26 mouse cellular contexts compared by ENCODE assay signal in the genomic region with DNA sequence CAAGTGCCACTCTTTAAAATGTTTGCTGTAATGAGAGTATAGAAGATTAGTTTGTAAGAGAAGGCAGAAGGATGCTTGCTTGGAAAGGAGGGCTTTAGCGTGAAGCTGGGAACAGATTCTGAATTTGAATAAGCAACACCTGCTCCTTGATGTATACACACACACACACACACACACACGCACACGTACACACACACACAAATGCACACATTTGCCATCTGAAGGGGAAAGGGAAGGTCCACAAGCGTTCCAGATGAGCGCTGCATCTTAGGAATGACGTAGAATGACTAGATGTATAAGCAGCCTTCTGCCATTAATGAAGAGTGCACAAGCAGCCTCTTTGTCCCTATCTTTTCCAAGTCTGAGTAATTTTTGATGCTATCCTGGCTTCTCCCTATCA.
"Had no signal": no experiment of that assay in that cellular context is flagged by ENCODE, and none has a peak within 500 bp of the region (broad histone marks: within the 10 kb centered on the region; RNA-seq: fewer than 3 reads in every experiment).

No protein-coding gene starts in this region.

- H3K9me3 ChIP-seq: heart, embryonic 10.5 days; heart, embryonic 12.5 days; hindbrain, embryonic 10.5 days; hindbrain, embryonic 12.5 days; intestine, embryonic 15.5 days; limb, embryonic 10.5 days; limb, embryonic 12.5 days; liver, embryonic 13.5 days had no signal

- H3K4me2 ChIP-seq: heart, embryonic 12.5 days; hindbrain, embryonic 12.5 days; hindbrain, embryonic 14.5 days; intestine, embryonic 15.5 days; limb, embryonic 12.5 days; liver, embryonic 11.5 days; liver, embryonic 13.5 days had no signal

- H3K9ac ChIP-seq: heart, embryonic 12.5 days; hindbrain, embryonic 12.5 days; hindbrain, embryonic 14.5 days; intestine, embryonic 15.5 days; limb, embryonic 12.5 days; liver, embryonic 13.5 days had no signal

- ATAC-seq: hindbrain, embryonic 16.5 days; inflammation-experienced regulatory T-cells, adult 6 months; intestine, embryonic 15.5 days; intestine, postnatal 0 days had no signal

- H3K36me3 ChIP-seq: heart, embryonic 10.5 days; heart, embryonic 12.5 days; hindbrain, embryonic 10.5 days; hindbrain, embryonic 12.5 days; intestine, embryonic 15.5 days; limb, embryonic 10.5 days; limb, embryonic 12.5 days; liver, embryonic 13.5 days had no signal

- H3K27ac ChIP-seq: gastrocnemius, adult 2 months; heart, embryonic 10.5 days; hindbrain, embryonic 10.5 days; hindbrain, embryonic 12.5 days; hindbrain, embryonic 14.5 days; intestine, embryonic 15.5 days; left cerebral cortex, adult 2 months; limb, embryonic 10.5 days; limb, embryonic 12.5 days; liver, embryonic 13.5 days had no signal

- DNase-seq: gastrocnemius, adult 2 months; gastrocnemius, postnatal 10 days; gastrocnemius, postnatal 25 days; heart, adult 18-20 months; heart, postnatal 10 days; heart, postnatal 4 days; kidney, adult 18-20 months; kidney, adult 8-10 months; kidney, postnatal 10 days; kidney, postnatal 25 days; kidney, postnatal 4 days; liver; liver, embryonic 13.5 days had no signal

- H3K27me3 ChIP-seq: heart, embryonic 12.5 days; hindbrain, embryonic 12.5 days; intestine, embryonic 15.5 days; limb, embryonic 12.5 days; liver, embryonic 13.5 days had no signal

- H3K4me1 ChIP-seq: intestine, embryonic 15.5 days; liver, embryonic 13.5 days had no signal

- H3K4me3 ChIP-seq: gastrocnemius, adult 2 months; heart, embryonic 10.5 days; heart, embryonic 12.5 days; hindbrain, embryonic 10.5 days; hindbrain, embryonic 12.5 days; intestine, embryonic 15.5 days; left cerebral cortex, adult 2 months; limb, embryonic 10.5 days; limb, embryonic 12.5 days; liver, embryonic 13.5 days had no signal
